Mouse (Mus musculus) spleen, adult 2 months (tissue): Measurements from ENCODE around the gene Zfp428. TPM values are rescaled to one million over a fixed set of nuclear protein-coding genes. Genes with fewer than 3 reads are reported as not detected.
A peak's percentile ranks its signal among the peaks of the same experiment; 100 is the strongest.

ENCODE experiments used
- DNase-seq, 2 experiments: peaks; one replicate each; pipeline versions ENCODE4 v3.0.0 to v3.0.0-alpha.2; 2012 to 2021; ENCODE audit warnings: low spot score in 2 of 2, low read depth in 1 of 2
- H3K27ac ChIP-seq: fragments of 200-500 bp; 2 replicates; pipeline ENCODE4 v1.5.1; 2012; ENCODE audit warnings: low read length, inconsistent platforms; ENCODE audit not compliant: insufficient read depth
- H3K27me3 ChIP-seq: fragments of 200-500 bp; 2 replicates; pipeline ENCODE4 v1.6.1; 2012; ENCODE audit warnings: mild to moderate bottlenecking, moderate library complexity, low read length, inconsistent platforms; ENCODE audit not compliant: control insufficient read depth, insufficient read depth
- H3K36me3 ChIP-seq: fragments of 200-500 bp; 2 replicates; pipeline ENCODE4 v1.6.1; 2012; ENCODE audit warnings: mild to moderate bottlenecking, low read length, inconsistent platforms; ENCODE audit not compliant: control insufficient read depth, insufficient read depth
- H3K4me1 ChIP-seq: fragments of 200-500 bp; 2 replicates; pipeline ENCODE4 v1.6.1; 2011; ENCODE audit warnings: inconsistent platforms; ENCODE audit not compliant: control insufficient read depth, insufficient read depth, insufficient read length
- H3K4me3 ChIP-seq: fragments of 200-500 bp; 2 replicates; pipeline ENCODE4 v1.5.1; 2011; ENCODE audit warnings: mild to moderate bottlenecking, inconsistent platforms; ENCODE audit not compliant: insufficient read depth, insufficient read length; ENCODE audit errors: extremely low read depth
- CTCF ChIP-seq: fragments of 200-500 bp; IDR thresholded peaks from 2 replicates; pipeline ENCODE4 v1.5.1; 2011; ENCODE audit warnings: mild to moderate bottlenecking, inconsistent platforms; ENCODE audit not compliant: insufficient read depth, insufficient read length, insufficient replicate concordance; ENCODE audit errors: extremely low read depth
- POLR2A ChIP-seq: fragments of 200-500 bp; IDR thresholded peaks from 2 replicates; pipeline ENCODE4 v1.6.1; 2011; ENCODE audit warnings: low read depth, low read length, inconsistent platforms
- WGBS: fragments of 180-500 bp; shearing (Covaris S2); methylation state at CpG from one replicate; pipeline ENCODE4 v1.1.7; 2018; 5-methylcytosine and 5-hydroxymethylcytosine counted together
- polyA plus RNA-seq: library from polyadenylated mRNA; depleted of rRNA; stranded (reverse); fragments of >200 nt; gene quantifications from 2 replicates; pipeline ENCODE4 v1.2.3, GENCODE M21; 2012

Gene Zfp428
- polyA plus RNA-seq, 1 experiment, result 4.0 TPM

- 4% methylated on average over 27 of the region's 27 CpGs for WGBS
- DNase-seq, result peak; percentile 53 to 65
- H3K27ac ChIP-seq, result peak within 1 kb of the TSS; percentile 81
- H3K4me1 ChIP-seq, result peaks cover 44% of the 10 kb centered on the region
- no peaks in the 10 kb centered on the region for H3K27me3 ChIP-seq
- TF ChIP-seq POLR2A, result peak; percentile 78; the same call in 1 of the 2 replicates
- TF ChIP-seq CTCF, result no peak
- peaks cover 10% of the 10 kb centered on the region for H3K36me3 ChIP-seq
- peak within 1 kb of the TSS; percentile 72 for H3K4me3 ChIP-seq
Observed at GRCm38 (mm10) chr7:24462388-24463319, 44.2 kb upstream of the Zfp428 start, which contains the start of gene Plaur. Gene Plaur, plus strand, starts transcription at chr7:24462484.

GRCm38 (mm10) chr7:24466835-24467234 is 40.0 kb upstream of the Zfp428 start:
- 72% methylated on average over 6 of the region's 6 CpGs for WGBS
- peaks cover 19% of the 10 kb centered on the region; the same call in 1 of the 2 replicates for H3K4me1 ChIP-seq
- peaks cover 22% of the 10 kb centered on the region for H3K36me3 ChIP-seq
- no peak overlapping the region for H3K27ac ChIP-seq
- H3K27me3 ChIP-seq, result no peaks in the 10 kb centered on the region
- DNase-seq, result no peak
- no peak overlapping the region for H3K4me3 ChIP-seq
- TF ChIP-seq CTCF (no peak), POLR2A (no peak)

- Histone ChIP-seq H3K36me3 (peaks cover 31% of the 10 kb centered on the region), H3K4me3 (no peak overlapping the region), H3K27ac (peak overlapping the region; percentile 47), H3K4me1 (peaks cover 19% of the 10 kb centered on the region; the same call in 1 of the 2 replicates), H3K27me3 (no peaks in the 10 kb centered on the region)
- TF ChIP-seq CTCF, result no peak
- TF ChIP-seq POLR2A, result no peak
- WGBS, result 70% methylated on average over 5 of the region's 5 CpGs
- peak in 1 of 2 experiments; percentile 43 for DNase-seq
Observed at GRCm38 (mm10) chr7:24467886-24468285, 38.9 kb upstream of the Zfp428 start.

GRCm38 (mm10) chr7:24469126-24469525 is 37.7 kb upstream of the Zfp428 start:
- peaks cover 18% of the 10 kb centered on the region; the same call in 1 of the 2 replicates for H3K4me1 ChIP-seq
- no peak overlapping the region for H3K4me3 ChIP-seq
- TF ChIP-seq CTCF (no peak), POLR2A (no peak)
- no peak for DNase-seq
- WGBS, result 89% methylated on average over 3 of the region's 3 CpGs
- no peaks in the 10 kb centered on the region for H3K27me3 ChIP-seq
- peaks cover 37% of the 10 kb centered on the region for H3K36me3 ChIP-seq
- no peak overlapping the region for H3K27ac ChIP-seq

- TF ChIP-seq CTCF, result no peak
- Histone ChIP-seq H3K27ac (no peak overlapping the region), H3K27me3 (no peaks in the 10 kb centered on the region), H3K4me1 (peaks cover 16% of the 10 kb centered on the region; the same call in 1 of the 2 replicates), H3K36me3 (peaks cover 43% of the 10 kb centered on the region), H3K4me3 (no peak overlapping the region)
- no peak for DNase-seq
- 93% methylated on average over 7 of the region's 7 CpGs for WGBS
Observed at GRCm38 (mm10) chr7:24470356-24470755, 36.5 kb upstream of the Zfp428 start.

DNA sequence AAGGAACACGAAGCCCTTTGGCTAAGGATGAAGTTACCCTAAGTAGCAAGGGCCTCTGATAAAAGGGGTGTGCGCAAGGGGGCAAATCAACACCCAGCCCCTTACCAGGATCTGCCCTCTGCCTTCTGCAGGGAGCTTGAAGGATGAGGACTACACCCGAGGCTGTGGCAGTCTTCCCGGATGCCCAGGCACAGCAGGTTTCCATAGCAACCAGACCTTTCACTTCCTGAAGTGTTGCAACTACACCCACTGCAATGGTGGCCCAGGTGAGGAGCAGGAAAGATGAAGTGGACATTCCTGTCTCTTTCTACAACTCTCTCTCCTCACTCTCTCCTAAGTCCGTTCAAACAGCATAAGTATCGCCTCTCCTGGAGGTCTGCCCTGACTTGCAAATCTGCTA is 34.4 kb upstream of the Zfp428 start:
- H3K4me3 ChIP-seq, result no peak overlapping the region
- TF ChIP-seq CTCF (no peak), POLR2A (no peak)
- WGBS, result 84% methylated on average over 6 of the region's 6 CpGs
- peaks cover 5% of the 10 kb centered on the region; the same call in 1 of the 2 replicates for H3K4me1 ChIP-seq
- no peaks in the 10 kb centered on the region for H3K27me3 ChIP-seq
- H3K36me3 ChIP-seq, result peaks cover 36% of the 10 kb centered on the region
- H3K27ac ChIP-seq, result no peak overlapping the region
- DNase-seq, result no peak

DNA sequence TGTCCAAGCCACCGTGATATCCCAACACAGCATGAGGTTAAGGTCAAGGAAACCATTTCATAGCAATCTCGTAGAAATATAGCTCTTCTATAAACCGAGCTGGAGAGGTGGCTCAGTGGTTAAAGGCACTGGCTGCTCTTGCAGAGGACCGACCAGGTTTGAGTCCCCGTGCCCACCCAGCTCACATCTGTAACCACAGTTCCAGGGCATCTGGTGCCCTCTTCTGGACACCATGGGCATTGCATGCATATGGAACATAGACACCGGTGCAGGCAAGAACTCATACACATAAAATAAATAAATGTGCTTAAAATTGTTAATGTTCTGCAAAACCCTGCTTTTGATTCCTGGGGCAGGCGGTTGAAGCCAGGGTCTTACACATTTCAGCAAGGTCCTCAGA is 33.9 kb upstream of the Zfp428 start:
- no peaks in the 10 kb centered on the region for H3K27me3 ChIP-seq
- H3K4me1 ChIP-seq, result peaks cover 5% of the 10 kb centered on the region; the same call in 1 of the 2 replicates
- WGBS, result 92% methylated on average over 7 of the region's 7 CpGs
- H3K4me3 ChIP-seq, result no peak overlapping the region
- no peak overlapping the region for H3K27ac ChIP-seq
- peaks cover 35% of the 10 kb centered on the region for H3K36me3 ChIP-seq
- TF ChIP-seq POLR2A (no peak), CTCF (peak; percentile 70; the same call in 1 of the 2 replicates)
- peak in 1 of 2 experiments; percentile 34 for DNase-seq
